Mouse (Mus musculus): ENCODE data around the gene 1700012B09Rik.

Gene 1700012B09Rik

DNA sequence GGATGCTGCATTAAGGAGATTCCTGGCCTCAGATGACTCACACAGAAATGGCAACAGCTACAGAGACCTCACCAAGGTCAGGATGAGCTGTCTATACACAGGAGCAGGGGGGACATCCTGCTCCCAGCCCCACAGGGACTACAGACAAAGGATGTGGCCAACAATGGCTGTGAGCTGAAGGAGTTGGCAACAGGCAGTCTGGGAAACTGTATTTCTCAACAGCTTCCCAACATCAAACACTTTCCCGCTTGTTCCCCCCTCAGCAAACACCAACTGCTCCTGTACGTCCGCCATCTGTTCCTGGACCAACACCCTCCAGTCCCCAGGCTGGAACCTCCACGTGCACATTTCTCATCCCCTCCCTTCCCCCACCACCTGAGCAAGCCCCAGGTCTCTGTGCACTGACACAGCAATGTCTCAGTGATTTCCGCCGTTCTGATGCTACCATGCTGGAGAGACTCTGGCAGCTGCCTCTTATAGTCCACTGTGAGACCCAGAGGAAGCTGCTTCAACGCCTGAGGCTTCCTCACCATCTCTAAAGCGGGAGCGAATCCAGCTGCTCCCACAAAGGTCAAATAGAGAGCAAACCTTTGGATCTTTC is 39.8 kb downstream of the 1700012B09Rik start:
- no peak for DNase-seq (ENCODE audit: low spot score)

DNA sequence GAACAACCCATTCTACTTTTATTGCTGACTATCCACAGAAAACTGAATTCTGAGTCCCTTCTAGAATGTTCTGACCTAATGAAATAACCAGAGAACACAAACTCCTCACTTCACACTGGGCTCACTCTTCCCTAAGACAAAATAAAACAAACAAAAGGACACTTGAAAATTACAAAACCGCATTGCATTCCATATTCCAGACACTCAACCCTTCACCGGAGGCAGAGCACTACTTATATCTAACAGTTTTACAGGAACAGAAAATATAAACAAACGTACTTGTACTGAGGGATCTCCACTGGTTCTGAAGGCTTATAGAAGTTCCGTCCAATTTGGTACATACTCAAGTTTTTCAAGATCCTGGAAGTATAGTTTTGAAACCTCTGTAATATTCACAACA is 42.5 kb downstream of the 1700012B09Rik start:
- no peak for DNase-seq (ENCODE audit: low spot score)

GRCm38 (mm10) chr9:14726629-14727028 is 44.2 kb downstream of the 1700012B09Rik start:
- no peak for DNase-seq (ENCODE audit: low spot score)

GRCm38 (mm10) chr9:14726005-14726404 is 44.8 kb downstream of the 1700012B09Rik start:
- DNase-seq (ENCODE audit: low spot score), result no peak

- DNase-seq (ENCODE audit: low spot score), result peak; percentile 19
Observed at GRCm38 (mm10) chr9:14724755-14725420, 45.9 kb downstream of the 1700012B09Rik start.

DNA sequence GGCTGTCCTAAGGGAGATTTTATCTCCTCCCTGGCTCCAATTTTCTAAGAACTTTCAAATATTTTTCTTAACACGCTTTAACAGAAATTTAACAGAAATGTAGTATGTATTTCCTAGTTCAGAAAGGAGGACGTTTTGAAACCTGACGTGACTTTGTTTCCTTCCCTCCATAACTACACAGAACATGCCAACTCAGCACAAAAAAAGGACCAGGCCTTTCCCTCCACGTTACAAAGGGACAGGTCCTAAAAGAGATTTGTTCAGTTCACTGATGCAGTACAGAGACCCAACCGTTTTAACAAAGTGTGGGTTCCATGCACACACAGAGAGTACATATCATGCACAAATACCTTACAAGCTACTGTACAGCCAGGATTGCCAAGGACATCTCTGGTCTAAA is 49.2 kb downstream of the 1700012B09Rik start:
- DNase-seq (ENCODE audit: low spot score), result no peak

DNA sequence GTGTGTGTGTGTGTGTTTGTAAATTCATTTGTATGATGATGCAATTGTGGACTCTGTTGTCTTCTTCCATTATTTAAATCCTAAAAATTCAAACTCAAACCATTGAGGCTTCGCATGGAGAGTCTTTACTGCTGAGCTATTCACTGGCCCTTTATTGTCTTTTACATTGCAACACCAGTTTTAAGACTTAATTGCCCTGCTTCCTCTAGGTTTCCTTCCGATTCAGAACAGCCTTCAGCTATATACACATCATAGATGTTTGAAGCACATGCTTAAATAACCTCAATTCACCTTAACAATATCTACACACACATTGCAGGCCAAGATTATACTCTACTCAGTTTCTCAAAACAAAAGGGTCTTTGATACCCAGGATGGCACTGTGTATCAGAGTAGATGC is 50.4 kb downstream of the 1700012B09Rik start:
- no peak for DNase-seq (ENCODE audit: low spot score)

GRCm38 (mm10) chr9:14718332-14718691 is 52.5 kb downstream of the 1700012B09Rik start:
- no peak for DNase-seq (ENCODE audit: low spot score)

DNA sequence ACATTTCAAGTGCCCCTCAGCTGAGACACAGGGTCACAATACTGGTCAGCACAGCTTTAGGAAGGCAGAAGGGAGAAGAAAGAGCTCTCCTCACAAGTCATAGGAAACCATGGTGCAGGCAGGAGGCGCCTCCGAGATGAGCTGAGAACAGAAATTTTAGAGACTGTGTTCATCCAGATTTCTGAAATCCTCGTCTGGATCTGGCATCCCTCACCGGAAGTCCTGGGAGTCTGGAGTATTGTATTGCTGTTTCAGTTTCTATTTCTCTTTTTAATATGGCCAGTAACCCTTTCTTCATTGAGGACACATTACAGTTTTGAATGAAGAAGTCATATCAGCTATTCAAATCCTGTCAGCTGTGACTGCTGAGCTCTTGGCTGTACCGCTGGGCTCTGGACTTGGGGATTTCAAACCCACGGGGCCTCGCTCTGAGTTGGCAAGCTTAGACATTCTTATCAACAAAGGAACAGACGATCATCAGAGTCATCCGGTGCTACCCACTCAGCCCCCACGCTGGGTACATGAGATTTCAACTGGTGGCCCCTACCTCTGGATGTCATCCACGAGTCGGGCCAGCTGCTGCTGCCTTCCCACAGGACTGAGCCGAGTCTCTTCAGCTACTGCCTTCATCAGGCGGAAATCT is 53.0 kb downstream of the 1700012B09Rik start:
- DNase-seq (ENCODE audit: low spot score), result no peak

DNA sequence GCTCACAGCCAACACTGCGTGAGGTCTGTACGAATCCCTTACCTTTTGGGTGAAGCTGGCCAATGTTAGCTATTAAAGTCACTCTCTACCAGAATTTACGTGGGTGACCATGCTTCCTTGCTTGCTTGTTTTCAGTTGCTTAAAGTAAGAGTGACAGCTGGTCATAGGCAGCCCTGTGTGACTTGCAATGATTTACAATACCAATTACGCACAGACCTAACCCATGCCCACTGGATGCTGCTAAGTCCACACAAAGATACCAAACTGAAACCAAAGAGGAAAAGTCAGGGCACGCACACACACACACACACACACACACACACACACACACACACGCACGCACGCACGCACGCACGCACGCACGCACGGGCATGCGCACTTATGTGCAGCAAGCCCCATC is 55.6 kb downstream of the 1700012B09Rik start:
- no peak for DNase-seq (ENCODE audit: low spot score)

GRCm38 (mm10) chr9:14710910-14711309 is 59.9 kb downstream of the 1700012B09Rik start:
- no peak for DNase-seq (ENCODE audit: low spot score)

Data from adipocyte (in vitro differentiated cells).